Mouse (Mus musculus) embryonic facial prominence, embryonic 10.5 days (tissue): ENCODE data around the gene Olfr1043. TPM values are rescaled to one million over a fixed set of nuclear protein-coding genes. Genes with fewer than 3 reads are reported as not detected.
"Not testable (repeated sequence)": the region's sequence is repeated elsewhere in the genome, so short reads cannot be mapped to it uniquely, and the experiment has no call there.

Experiments used
- DNase-seq: peaks from one replicate; pipeline ENCODE4 v3.0.0-alpha.2; 2017; ENCODE audit warnings: low spot score
- H3K27ac ChIP-seq: fragments of 300-500 bp; sonication (generic); replicated peaks from 2 replicates; pipeline ENCODE4 v1.5.1; 2016; ENCODE audit warnings: mild to moderate bottlenecking
- H3K27me3 ChIP-seq: fragments of 300-500 bp; sonication (generic); replicated peaks from 2 replicates; pipeline ENCODE4 v1.6.1; 2016; ENCODE audit warnings: low read depth, mild to moderate bottlenecking; ENCODE audit not compliant: poor library complexity, severe bottlenecking
- H3K36me3 ChIP-seq: fragments of 300-500 bp; sonication (generic); replicated peaks from 2 replicates; pipeline ENCODE4 v1.6.1; 2016; ENCODE audit warnings: mild to moderate bottlenecking, moderate library complexity
- H3K4me1 ChIP-seq: fragments of 300-500 bp; sonication (generic); 2 replicates; pipeline ENCODE4 v1.6.1; 2016
- H3K4me3 ChIP-seq: fragments of 300-500 bp; sonication (generic); 2 replicates; pipeline ENCODE4 v1.5.1; 2016; ENCODE audit warnings: mild to moderate bottlenecking, moderate library complexity
- H3K9me3 ChIP-seq: fragments of 300-500 bp; sonication (generic); 2 replicates; pipeline ENCODE4 v1.6.1; 2016; ENCODE audit warnings: mild to moderate bottlenecking
- WGBS: fragments of 180-500 bp; shearing (Covaris S2); methylation state at CpG from one replicate; pipeline ENCODE4 v1.1.7; 2016; 5-methylcytosine and 5-hydroxymethylcytosine counted together
- polyA plus RNA-seq: library from polyadenylated mRNA; unstranded; fragments of >200 nt; fragmentation: Nextera tagmentation; extraction: Ambion mirVana; gene quantifications from 2 replicates; pipeline ENCODE4 v1.2.1, GENCODE M21; 2016

Gene Olfr1043
- not detected in 2 replicates for polyA plus RNA-seq

DNA sequence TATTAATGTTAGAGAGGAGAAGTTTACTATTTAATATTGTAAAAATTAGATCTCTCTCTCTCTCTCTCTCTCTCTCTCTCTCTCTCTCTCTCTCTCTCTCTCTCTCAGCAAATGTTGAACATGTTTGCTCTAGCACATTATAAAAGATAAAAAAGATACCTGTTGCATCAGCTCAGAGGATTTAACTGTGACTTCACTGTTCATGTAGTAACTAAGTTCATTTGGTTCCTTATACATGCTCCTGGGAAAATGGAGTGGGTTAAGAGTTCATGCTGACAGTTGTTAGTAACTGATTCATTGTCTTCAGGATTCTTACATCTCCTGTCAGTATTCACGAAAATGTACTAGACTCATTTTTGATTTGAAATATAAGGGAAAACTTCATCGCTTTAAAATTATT, at the start of gene Olfr1043:
Gene Olfr1043, minus strand, starts transcription at position 101 of the 400 bp plus-strand sequence.
- Histone ChIP-seq H3K27ac (no peak within 1 kb of the TSS), H3K27me3 (no peaks in the 10 kb centered on the region), H3K36me3 (no peaks in the 10 kb centered on the region), H3K9me3 (no peaks in the 10 kb centered on the region), H3K4me3 (no peak within 1 kb of the TSS), H3K4me1 (no peaks in the 10 kb centered on the region)
- no peak for DNase-seq
- 83% methylated on average over 2 of the region's 2 CpGs for WGBS

DNA sequence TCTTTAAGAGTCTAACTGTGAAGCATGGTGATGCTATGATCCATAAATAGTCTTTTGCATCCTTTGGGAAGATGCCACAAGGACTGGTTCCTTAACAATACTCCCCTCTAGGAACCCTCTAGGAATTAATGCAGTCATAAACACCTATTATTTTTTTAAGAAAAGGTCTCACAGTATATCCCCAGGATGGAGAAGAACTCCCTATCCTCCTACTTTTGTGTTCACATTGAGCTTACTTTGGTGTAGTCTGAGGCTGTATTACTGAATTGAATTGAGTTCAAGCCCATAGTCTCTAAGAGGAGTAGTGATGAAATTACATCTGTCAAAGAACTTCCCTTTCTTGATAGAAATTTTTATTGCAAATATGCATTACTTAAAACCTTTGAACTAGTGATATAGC, 35.6 kb upstream of the Olfr1043 start, which contains the start of gene Olfr1045:
Gene Olfr1045, minus strand, starts transcription at position 101 of the 400 bp plus-strand sequence.
- H3K9me3 ChIP-seq: no peaks in the 10 kb centered on the region
- H3K27me3 ChIP-seq: no peaks in the 10 kb centered on the region
- H3K4me1 ChIP-seq: peaks cover 3% of the 10 kb centered on the region; the same call in 1 of the 2 replicates
- no peak within 1 kb of the TSS for H3K4me3 ChIP-seq
- H3K27ac ChIP-seq: no peak within 1 kb of the TSS
- no peaks in the 10 kb centered on the region for H3K36me3 ChIP-seq
- no peak for DNase-seq

GRCm38 (mm10) chr2:86195863-86196262, 28.5 kb upstream of the Olfr1043 start:
- no peak overlapping the region for H3K4me3 ChIP-seq
- no peak for DNase-seq
- H3K36me3 ChIP-seq: no peaks in the 10 kb centered on the region
- WGBS: 65% methylated on average over 1 of the region's 1 CpGs
- H3K27me3 ChIP-seq: no peaks in the 10 kb centered on the region
- H3K27ac ChIP-seq: no peak overlapping the region
- H3K4me1 ChIP-seq: no peaks in the 10 kb centered on the region
- no peaks in the 10 kb centered on the region for H3K9me3 ChIP-seq

DNA sequence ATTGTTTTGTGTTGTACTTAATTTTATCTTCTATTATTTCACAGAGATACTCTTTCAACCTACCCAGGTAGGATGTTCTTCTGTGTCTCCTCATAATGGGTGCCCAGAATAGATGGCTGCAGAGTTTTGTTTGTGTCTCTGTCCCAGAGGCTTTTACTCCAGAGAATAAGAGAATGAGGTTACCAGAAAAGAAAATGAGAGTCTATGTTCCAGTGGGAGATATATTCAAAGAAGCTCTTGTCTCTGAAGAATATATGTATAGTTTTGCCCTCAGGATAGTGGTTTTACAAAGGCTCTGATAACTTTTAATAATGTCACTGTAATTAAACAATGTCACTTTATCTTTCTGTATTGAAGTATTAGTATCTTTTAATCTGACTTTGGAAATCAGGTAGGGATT, 18.3 kb upstream of the Olfr1043 start, which contains the start of gene Olfr52:
Gene Olfr52, minus strand, starts transcription at position 101 of the 400 bp plus-strand sequence.
- Histone ChIP-seq H3K36me3 (no peaks in the 10 kb centered on the region), H3K27ac (no peak within 1 kb of the TSS), H3K4me1 (no peaks in the 10 kb centered on the region), H3K27me3 (no peaks in the 10 kb centered on the region), H3K9me3 (no peaks in the 10 kb centered on the region), H3K4me3 (no peak within 1 kb of the TSS)
- DNase-seq: no peak

- Histone ChIP-seq H3K27ac (no peak overlapping the region), H3K4me3 (no peak overlapping the region), H3K9me3 (no peaks in the 10 kb centered on the region), H3K27me3 (no peaks in the 10 kb centered on the region), H3K4me1 (no peaks in the 10 kb centered on the region), H3K36me3 (no peaks in the 10 kb centered on the region)
- no peak for DNase-seq
- 76% methylated on average over 3 of the region's 3 CpGs for WGBS
Observed at GRCm38 (mm10) chr2:86179950-86180349, 12.6 kb upstream of the Olfr1043 start.

DNA sequence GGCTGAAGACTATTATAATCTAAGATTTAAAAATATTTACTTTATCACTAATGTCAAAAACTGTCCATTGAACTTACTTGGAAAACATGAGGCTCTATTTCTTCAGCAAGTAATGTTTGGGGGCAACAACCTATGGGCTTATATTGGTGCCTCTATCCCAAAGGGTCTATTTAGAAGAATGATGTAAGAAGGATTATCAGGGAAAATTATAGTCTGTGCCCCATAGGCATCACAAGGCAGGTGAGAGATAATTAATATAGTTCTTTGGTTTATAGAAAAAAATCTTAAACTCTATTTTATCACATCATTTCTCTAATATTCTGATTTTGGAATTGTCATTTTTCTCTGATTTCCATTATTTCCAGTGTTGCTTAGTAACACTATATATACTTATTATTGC, 10.4 kb upstream of the Olfr1043 start, which contains the start of gene Olfr1044:
Gene Olfr1044, minus strand, starts transcription at position 101 of the 400 bp plus-strand sequence.
- H3K36me3 ChIP-seq: no peaks in the 10 kb centered on the region
- no peak for DNase-seq
- no peak within 1 kb of the TSS for H3K27ac ChIP-seq
- H3K4me1 ChIP-seq: no peaks in the 10 kb centered on the region
- H3K9me3 ChIP-seq: no peaks in the 10 kb centered on the region
- H3K4me3 ChIP-seq: no peak within 1 kb of the TSS
- H3K27me3 ChIP-seq: no peaks in the 10 kb centered on the region

- WGBS: 81% methylated on average over 7 of the region's 7 CpGs
- H3K27me3 ChIP-seq, H3K4me3 ChIP-seq, DNase-seq, H3K9me3 ChIP-seq, H3K27ac ChIP-seq, H3K4me1 ChIP-seq, H3K36me3 ChIP-seq: not testable (repeated sequence)
Observed at GRCm38 (mm10) chr2:86175422-86175821, 8.1 kb upstream of the Olfr1043 start.

DNA sequence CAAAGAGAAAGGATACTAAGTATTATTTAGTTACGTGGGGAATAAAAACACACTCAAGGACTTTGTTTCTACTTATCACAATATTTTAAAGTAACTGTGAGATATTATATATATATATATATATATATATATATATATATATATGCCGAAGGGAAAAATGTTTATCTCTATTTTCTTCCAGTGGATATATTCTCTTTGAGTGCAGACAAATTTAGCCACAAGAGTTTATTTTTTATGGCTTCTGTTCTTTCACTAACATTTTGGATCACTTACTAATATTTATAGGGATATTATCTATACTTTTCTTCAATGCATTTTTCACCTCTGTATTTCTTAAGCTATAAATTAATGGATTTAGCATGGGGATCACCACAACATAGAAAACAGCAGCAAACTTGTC, 5.6 kb downstream of the Olfr1043 start, which contains the start of gene Olfr1042:
Gene Olfr1042, minus strand, starts transcription at position 101 of the 400 bp plus-strand sequence.
- 87% methylated on average over 2 of the region's 2 CpGs for WGBS
- no peaks in the 10 kb centered on the region for H3K36me3 ChIP-seq
- H3K4me3 ChIP-seq: no peak within 1 kb of the TSS
- DNase-seq: no peak
- no peaks in the 10 kb centered on the region for H3K9me3 ChIP-seq
- H3K4me1 ChIP-seq: no peaks in the 10 kb centered on the region
- H3K27ac ChIP-seq: no peak within 1 kb of the TSS
- H3K27me3 ChIP-seq: no peaks in the 10 kb centered on the region

- no peaks in the 10 kb centered on the region for H3K27me3 ChIP-seq
- no peak within 1 kb of the TSS for H3K27ac ChIP-seq
- no peak within 1 kb of the TSS for H3K4me3 ChIP-seq
- no peak for DNase-seq
- no peaks in the 10 kb centered on the region for H3K36me3 ChIP-seq
- 84% methylated on average over 1 of the region's 1 CpGs for WGBS
- H3K4me1 ChIP-seq: no peaks in the 10 kb centered on the region
- H3K9me3 ChIP-seq: no peaks in the 10 kb centered on the region
Observed at GRCm38 (mm10) chr2:86146632-86147031, 20.7 kb downstream of the Olfr1043 start, which contains the start of gene Olfr1040. TSS of gene Olfr1040 (minus strand) at chr2:86146732.

DNA sequence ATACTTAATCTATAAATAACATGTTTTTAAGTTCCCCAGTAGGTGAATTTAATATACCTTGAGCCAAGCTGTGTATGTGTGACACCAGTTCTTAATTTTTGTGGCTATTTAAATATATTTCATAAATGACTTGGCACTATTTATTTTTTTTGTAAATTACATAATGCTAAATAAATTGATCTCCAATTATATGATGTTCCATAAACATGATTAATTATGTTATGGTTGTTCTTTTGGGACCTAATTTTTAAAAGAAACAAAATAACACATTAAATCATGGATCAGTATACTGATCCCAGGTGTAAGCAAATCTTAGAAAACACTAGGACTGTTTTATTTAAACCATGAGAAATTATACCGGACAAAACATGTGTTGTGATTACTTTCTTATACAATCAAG, 31.5 kb downstream of the Olfr1043 start, which contains the start of gene Olfr1039:
Gene Olfr1039, minus strand, starts transcription at position 101 of the 400 bp plus-strand sequence.
- Histone ChIP-seq H3K36me3 (no peaks in the 10 kb centered on the region), H3K27me3 (no peaks in the 10 kb centered on the region), H3K27ac (no peak within 1 kb of the TSS), H3K9me3 (no peaks in the 10 kb centered on the region), H3K4me3 (no peak within 1 kb of the TSS), H3K4me1 (no peaks in the 10 kb centered on the region)
- WGBS: 94% methylated on average over 1 of the region's 1 CpGs
- no peak for DNase-seq

Other genes with a start within 250 kb of the Olfr1043 start
- gene Olfr1026, start 246.0 kb downstream of the Olfr1043 start, polyA plus RNA-seq: not detected in 2 replicates
- gene Olfr1028, start 217.1 kb downstream of the Olfr1043 start, polyA plus RNA-seq: not detected in 2 replicates
- gene Olfr1029, start 193.6 kb downstream of the Olfr1043 start, polyA plus RNA-seq: not detected in 2 replicates
- not detected in 2 replicates for gene Olfr1030, start 188.2 kb downstream of the Olfr1043 start, polyA plus RNA-seq
- gene Olfr1031, start 177.2 kb downstream of the Olfr1043 start, polyA plus RNA-seq: not detected in 2 replicates
- not detected in 2 replicates for gene Olfr1032, start 162.0 kb downstream of the Olfr1043 start, polyA plus RNA-seq
- gene Olfr1033, start 146.9 kb downstream of the Olfr1043 start, polyA plus RNA-seq: not detected in 2 replicates
- not detected in 2 replicates for gene Olfr1034, start 121.7 kb downstream of the Olfr1043 start, polyA plus RNA-seq
- not detected in 2 replicates for gene Olfr1036, start 93.5 kb downstream of the Olfr1043 start, polyA plus RNA-seq
- not detected in 2 replicates for gene Olfr1037, start 80.1 kb downstream of the Olfr1043 start, polyA plus RNA-seq
- not detected in 2 replicates for gene Olfr1039, start 31.6 kb downstream of the Olfr1043 start, polyA plus RNA-seq
- not detected in 2 replicates for gene Olfr1040, start 20.8 kb downstream of the Olfr1043 start, polyA plus RNA-seq
- not detected in 2 replicates for gene Olfr1042, start 5.7 kb downstream of the Olfr1043 start, polyA plus RNA-seq
- not detected in 2 replicates for gene Olfr1044, start 10.3 kb upstream of the Olfr1043 start, polyA plus RNA-seq
- gene Olfr52, start 18.2 kb upstream of the Olfr1043 start, polyA plus RNA-seq: not detected in 2 replicates
- not detected in 2 replicates for gene Olfr1045, start 35.5 kb upstream of the Olfr1043 start, polyA plus RNA-seq
- not detected in 2 replicates for gene Olfr1046, start 51.8 kb upstream of the Olfr1043 start, polyA plus RNA-seq
- not detected in 2 replicates for gene Olfr1047, start 63.9 kb upstream of the Olfr1043 start, polyA plus RNA-seq
- gene Olfr1048, start 72.8 kb upstream of the Olfr1043 start, polyA plus RNA-seq: not detected in 2 replicates
- gene Olfr1049, start 90.8 kb upstream of the Olfr1043 start, polyA plus RNA-seq: not detected in 2 replicates
- not detected in 2 replicates for gene Olfr1051, start 111.6 kb upstream of the Olfr1043 start, polyA plus RNA-seq
- not detected in 2 replicates for gene Olfr1052, start 124.9 kb upstream of the Olfr1043 start, polyA plus RNA-seq
- gene Olfr1053, start 147.8 kb upstream of the Olfr1043 start, polyA plus RNA-seq: not detected in 2 replicates
- not detected in 2 replicates for gene Olfr1054, start 167.9 kb upstream of the Olfr1043 start, polyA plus RNA-seq
- gene Olfr1055, start 182.8 kb upstream of the Olfr1043 start, polyA plus RNA-seq: not detected in 2 replicates
- gene Olfr1056, start 194.9 kb upstream of the Olfr1043 start, polyA plus RNA-seq: not detected in 2 replicates
- gene Olfr1057, start 210.9 kb upstream of the Olfr1043 start, polyA plus RNA-seq: not detected in 2 replicates
- gene Olfr1058, start 221.0 kb upstream of the Olfr1043 start, polyA plus RNA-seq: not detected in 2 replicates
- gene Olfr1061, start 246.5 kb upstream of the Olfr1043 start, polyA plus RNA-seq: not detected in 2 replicates